Mouse (Mus musculus): ENCODE measurements around the gene Adgrv1. TPM values are rescaled to one million over a fixed set of nuclear protein-coding genes. Genes with fewer than 3 reads are reported as not detected.

The Adgrv1 gene
- polyA plus RNA-seq, 1 experiment from 2014 or later, result 0.66 TPM

DNA sequence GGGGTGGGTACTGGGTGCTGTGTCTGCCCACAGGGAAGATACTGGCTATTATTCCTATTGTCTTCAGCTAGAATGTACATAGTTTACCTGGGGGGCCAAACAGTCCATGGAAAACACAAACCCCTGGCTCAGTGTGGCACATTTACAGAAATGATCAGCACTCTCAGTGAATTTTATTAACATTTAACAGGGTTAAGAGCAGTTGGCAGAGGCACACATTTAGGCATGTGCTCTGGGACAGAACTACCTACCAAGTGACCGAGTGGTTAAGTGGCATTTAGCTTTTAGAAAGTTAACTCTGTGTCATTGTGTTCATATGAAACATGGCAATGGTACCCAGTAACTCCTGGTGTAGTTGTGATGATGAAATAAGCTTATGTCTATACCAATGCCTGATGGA lies 304.8 kb downstream of the Adgrv1 start:
- 75% methylated on average over 1 of the region's 1 CpGs for WGBS
- no peaks in the 10 kb centered on the region for H3K36me3 ChIP-seq
- H3K27me3 ChIP-seq (replicated peaks), result no peaks in the 10 kb centered on the region
- H3K4me2 ChIP-seq, result no peak overlapping the region
- no peak for ATAC-seq (ENCODE audit: extremely low read depth, insufficient number of reproducible peaks, low FRiP score, low TSS enrichment)
- H3K4me3 ChIP-seq, result no peak overlapping the region
- H3K9me3 ChIP-seq, result no peaks in the 10 kb centered on the region
- no peak overlapping the region for H3K9ac ChIP-seq
- H3K4me1 ChIP-seq, result peaks cover 8% of the 10 kb centered on the region; the same call in 1 of the 2 replicates
- no peak overlapping the region for H3K27ac ChIP-seq (replicated peaks)

DNA sequence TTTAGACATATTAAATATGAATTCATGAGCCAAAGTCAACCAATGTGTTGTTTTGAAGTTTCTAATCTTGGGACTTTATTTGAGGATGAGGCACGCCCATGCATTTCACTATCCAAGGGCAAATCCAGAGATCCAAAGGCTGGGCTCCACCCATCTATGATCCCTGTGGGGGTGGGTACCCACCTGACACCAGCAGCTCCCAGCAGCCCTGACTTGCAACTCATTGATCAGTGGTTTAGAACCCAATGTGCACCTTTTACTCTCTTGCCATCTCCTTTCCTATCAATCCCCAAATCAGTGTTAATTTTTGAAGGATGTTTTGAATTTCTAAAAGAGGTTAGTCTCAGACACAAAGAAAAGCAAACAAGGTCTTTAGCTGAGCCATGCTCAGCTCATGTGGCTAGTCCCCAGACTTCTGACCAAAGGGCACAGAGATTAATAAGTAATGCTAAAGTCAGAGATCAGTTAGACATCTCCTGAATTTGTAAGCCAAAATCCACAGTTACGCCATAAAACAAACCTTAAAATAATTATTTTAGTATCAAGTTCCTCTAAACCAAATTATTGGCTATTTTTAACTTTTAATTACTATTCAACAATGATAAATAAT lies 307.2 kb downstream of the Adgrv1 start:
- ATAC-seq (ENCODE audit: extremely low read depth, insufficient number of reproducible peaks, low FRiP score, low TSS enrichment), result no peak
- WGBS, result 82% methylated on average over 2 of the region's 2 CpGs
- H3K9ac ChIP-seq, result no peak overlapping the region
- no peak overlapping the region for H3K4me2 ChIP-seq
- no peak overlapping the region for H3K27ac ChIP-seq (replicated peaks)
- H3K36me3 ChIP-seq, result no peaks in the 10 kb centered on the region
- H3K27me3 ChIP-seq (replicated peaks), result no peaks in the 10 kb centered on the region
- no peaks in the 10 kb centered on the region for H3K4me1 ChIP-seq
- no peak overlapping the region for H3K4me3 ChIP-seq
- H3K9me3 ChIP-seq, result no peaks in the 10 kb centered on the region

GRCm38 (mm10) chr13:81323546-81324316 lies 309.2 kb downstream of the Adgrv1 start:
- Histone ChIP-seq H3K4me1 (peaks cover under 1% of the 10 kb centered on the region; the same call in 1 of the 2 replicates), H3K27me3 (replicated peaks) (no peaks in the 10 kb centered on the region), H3K27ac (replicated peaks) (no peak overlapping the region), H3K9me3 (no peaks in the 10 kb centered on the region), H3K4me2 (no peak overlapping the region), H3K9ac (no peak overlapping the region), H3K4me3 (no peak overlapping the region), H3K36me3 (no peaks in the 10 kb centered on the region)
- ATAC-seq (ENCODE audit: extremely low read depth, insufficient number of reproducible peaks, low FRiP score, low TSS enrichment), result no peak
- 77% methylated on average over 3 of the region's 3 CpGs for WGBS

DNA sequence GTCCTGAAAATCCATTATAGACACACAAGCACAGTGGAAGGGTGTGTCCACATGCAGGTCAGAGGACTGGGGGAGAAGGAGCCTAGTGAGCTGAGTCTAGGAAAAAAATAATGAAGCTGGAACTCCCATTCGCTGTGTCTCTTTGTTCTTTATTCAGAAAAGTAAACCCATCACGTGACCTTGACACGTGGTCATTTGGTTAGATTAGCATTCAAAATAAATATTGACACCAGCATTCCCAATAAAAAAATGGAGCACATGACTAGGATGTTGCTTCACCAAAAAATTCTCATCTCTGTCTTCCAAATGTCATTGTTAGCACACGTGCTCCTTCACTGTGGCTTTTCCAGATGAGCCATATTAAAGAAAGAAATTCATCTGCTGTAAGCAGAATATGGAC lies 316.4 kb downstream of the Adgrv1 start:
- H3K4me2 ChIP-seq, result no peak overlapping the region
- no peak for ATAC-seq (ENCODE audit: extremely low read depth, insufficient number of reproducible peaks, low FRiP score, low TSS enrichment)
- H3K27ac ChIP-seq (replicated peaks), result no peak overlapping the region
- no peaks in the 10 kb centered on the region for H3K9me3 ChIP-seq
- no peaks in the 10 kb centered on the region for H3K36me3 ChIP-seq
- WGBS, result 78% methylated on average over 4 of the region's 4 CpGs
- H3K9ac ChIP-seq, result no peak overlapping the region
- no peaks in the 10 kb centered on the region for H3K27me3 ChIP-seq (replicated peaks)
- H3K4me1 ChIP-seq, result peaks cover 30% of the 10 kb centered on the region
- no peak overlapping the region for H3K4me3 ChIP-seq

DNA sequence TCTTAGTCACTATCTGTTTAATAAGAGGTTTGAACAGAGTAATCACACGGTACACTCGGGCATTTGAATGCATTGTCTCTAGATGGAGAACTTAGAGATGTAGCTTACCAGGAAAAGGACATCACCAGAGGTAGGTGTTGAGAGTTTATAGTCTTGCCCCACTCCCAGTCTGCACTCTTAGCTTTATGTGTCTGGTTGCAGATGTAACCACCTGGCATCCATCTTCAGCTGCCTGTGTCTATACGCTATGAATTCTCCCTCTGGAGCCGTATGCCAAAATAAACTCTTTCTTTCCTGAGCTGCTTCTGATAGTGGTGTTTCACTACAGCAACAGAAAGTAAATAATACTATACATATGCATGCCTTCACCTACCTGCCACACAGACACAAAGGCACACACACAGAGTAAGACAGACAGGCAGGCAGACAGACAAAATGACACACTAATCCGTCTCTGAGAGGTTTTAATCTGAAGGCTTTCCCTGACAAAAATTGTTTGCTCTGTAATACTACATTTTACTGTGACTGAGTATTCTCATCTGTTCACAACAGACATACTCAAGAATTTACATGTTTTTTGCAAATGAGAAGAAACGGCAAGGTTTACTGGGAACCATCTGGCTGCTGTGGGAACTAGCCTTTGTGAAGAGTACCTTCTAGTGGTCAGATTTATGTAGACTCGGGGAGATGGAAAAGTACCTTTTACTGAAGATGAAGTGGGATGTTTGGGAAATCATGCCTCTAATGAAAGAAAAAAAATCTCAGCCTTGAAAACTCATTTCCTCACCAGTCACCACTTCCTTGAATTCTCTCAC lies 318.4 kb downstream of the Adgrv1 start:
- 43% methylated on average over 7 of the region's 7 CpGs for WGBS
- H3K4me2 ChIP-seq, result 0 out of 2 replicates have a peak overlapping the region, but pooled peaks have one; percentile 16
- H3K4me1 ChIP-seq, result peaks cover 30% of the 10 kb centered on the region
- peak overlapping the region; percentile 24; the same call in 1 of the 2 replicates for H3K9ac ChIP-seq
- no peaks in the 10 kb centered on the region for H3K36me3 ChIP-seq
- H3K27me3 ChIP-seq (replicated peaks), result no peaks in the 10 kb centered on the region
- peak overlapping the region; percentile 58; the same call in 1 of the 2 replicates for H3K27ac ChIP-seq (replicated peaks)
- no peak overlapping the region for H3K4me3 ChIP-seq
- no peaks in the 10 kb centered on the region for H3K9me3 ChIP-seq
- ATAC-seq (ENCODE audit: extremely low read depth, insufficient number of reproducible peaks, low FRiP score, low TSS enrichment), result no peak

DNA sequence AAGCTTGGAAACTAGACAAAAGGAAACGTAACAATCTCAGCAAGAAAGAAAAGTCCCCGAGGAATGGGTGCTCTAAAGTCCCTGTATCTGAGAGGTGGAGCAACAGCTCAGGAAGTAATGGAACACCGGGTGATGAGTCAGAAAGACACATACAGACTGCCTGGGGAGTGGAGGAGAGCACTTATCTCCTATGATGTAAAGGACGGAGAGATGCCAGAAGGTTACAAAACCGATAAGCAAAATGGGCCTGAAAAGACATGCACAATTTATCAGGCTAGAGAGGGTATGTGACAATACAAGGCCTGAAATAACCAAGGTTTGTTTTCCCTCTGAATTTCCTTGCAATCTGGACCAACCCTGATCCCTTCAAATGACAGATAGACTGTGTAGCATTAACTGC lies 320.8 kb downstream of the Adgrv1 start:
- Histone ChIP-seq H3K36me3 (no peaks in the 10 kb centered on the region), H3K4me1 (peaks cover 24% of the 10 kb centered on the region), H3K9ac (no peak overlapping the region), H3K27ac (replicated peaks) (no peak overlapping the region), H3K9me3 (no peaks in the 10 kb centered on the region), H3K4me2 (no peak overlapping the region), H3K4me3 (no peak overlapping the region), H3K27me3 (replicated peaks) (no peaks in the 10 kb centered on the region)
- WGBS, result 23% methylated on average over 5 of the region's 5 CpGs
- no peak for ATAC-seq (ENCODE audit: extremely low read depth, insufficient number of reproducible peaks, low FRiP score, low TSS enrichment)

DNA sequence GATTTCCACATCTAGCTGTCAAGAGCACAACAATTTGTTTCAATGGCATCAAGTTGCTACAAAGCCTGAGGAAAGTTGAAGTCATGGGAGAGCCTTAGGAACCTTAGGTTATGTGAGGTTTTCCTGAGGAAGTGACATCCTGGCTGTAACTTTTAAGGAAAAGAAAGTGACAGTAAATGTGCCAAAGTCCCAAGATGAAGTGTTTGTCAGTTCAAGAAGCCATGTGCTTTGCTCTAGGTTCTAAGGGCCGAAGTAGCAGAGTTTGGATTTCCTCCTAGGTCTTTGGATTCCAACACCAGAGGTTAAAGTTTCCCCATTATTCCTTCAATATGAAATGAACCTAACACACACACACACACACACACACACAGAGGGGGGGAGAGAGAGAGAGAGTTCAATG lies 332.1 kb downstream of the Adgrv1 start:
- 67% methylated on average over 1 of the region's 1 CpGs for WGBS
- no peaks in the 10 kb centered on the region for H3K36me3 ChIP-seq
- no peaks in the 10 kb centered on the region for H3K27me3 ChIP-seq (replicated peaks)
- no peak overlapping the region for H3K4me3 ChIP-seq
- H3K9me3 ChIP-seq, result no peaks in the 10 kb centered on the region
- no peak overlapping the region for H3K9ac ChIP-seq
- H3K4me1 ChIP-seq, result 0 out of 2 replicates have a peak, but pooled peaks cover 2% of the 10 kb centered on the region
- no peak overlapping the region for H3K4me2 ChIP-seq
- ATAC-seq (ENCODE audit: extremely low read depth, insufficient number of reproducible peaks, low FRiP score, low TSS enrichment), result no peak
- no peak overlapping the region for H3K27ac ChIP-seq (replicated peaks)

DNA sequence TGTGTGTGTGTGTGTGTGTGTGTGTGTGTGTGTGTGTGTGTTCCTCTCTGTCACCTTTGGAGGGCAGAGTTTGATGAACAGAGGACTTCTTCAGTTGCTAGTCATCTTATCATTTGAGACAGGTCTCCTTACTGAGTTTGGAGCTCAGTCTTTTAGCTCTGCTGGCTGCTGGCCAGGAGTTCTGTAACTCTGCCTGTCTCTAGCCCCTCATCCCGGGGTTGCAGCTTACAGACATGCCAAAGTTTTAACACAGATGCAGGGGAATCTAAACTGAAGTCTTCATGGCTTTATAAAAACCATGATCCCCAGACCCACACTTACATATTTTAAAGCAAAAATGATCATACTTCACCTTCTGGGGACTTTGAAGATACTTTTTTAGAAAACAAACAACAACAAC lies 338.8 kb downstream of the Adgrv1 start:
- ATAC-seq (ENCODE audit: extremely low read depth, insufficient number of reproducible peaks, low FRiP score, low TSS enrichment), result no peak
- H3K9ac ChIP-seq, result no peak overlapping the region
- no peak overlapping the region for H3K4me2 ChIP-seq
- no peak overlapping the region for H3K27ac ChIP-seq (replicated peaks)
- H3K4me3 ChIP-seq, result no peak overlapping the region
- H3K9me3 ChIP-seq, result no peaks in the 10 kb centered on the region
- H3K36me3 ChIP-seq, result no peaks in the 10 kb centered on the region
- 32% methylated on average over 1 of the region's 1 CpGs for WGBS
- H3K27me3 ChIP-seq (replicated peaks), result no peaks in the 10 kb centered on the region
- H3K4me1 ChIP-seq, result no peaks in the 10 kb centered on the region

GRCm38 (mm10) chr13:81282193-81282592 lies 350.8 kb downstream of the Adgrv1 start:
- H3K4me1 ChIP-seq, result no peaks in the 10 kb centered on the region
- H3K27me3 ChIP-seq (replicated peaks), result no peaks in the 10 kb centered on the region
- peaks cover 4% of the 10 kb centered on the region; the same call in 1 of the 2 replicates for H3K9me3 ChIP-seq
- no peak overlapping the region for H3K9ac ChIP-seq
- H3K4me2 ChIP-seq, result no peak overlapping the region
- WGBS, result 75% methylated on average over 6 of the region's 6 CpGs
- no peak for ATAC-seq (ENCODE audit: extremely low read depth, insufficient number of reproducible peaks, low FRiP score, low TSS enrichment)
- no peak overlapping the region for H3K27ac ChIP-seq (replicated peaks)
- H3K4me3 ChIP-seq, result no peak overlapping the region
- no peaks in the 10 kb centered on the region for H3K36me3 ChIP-seq

DNA sequence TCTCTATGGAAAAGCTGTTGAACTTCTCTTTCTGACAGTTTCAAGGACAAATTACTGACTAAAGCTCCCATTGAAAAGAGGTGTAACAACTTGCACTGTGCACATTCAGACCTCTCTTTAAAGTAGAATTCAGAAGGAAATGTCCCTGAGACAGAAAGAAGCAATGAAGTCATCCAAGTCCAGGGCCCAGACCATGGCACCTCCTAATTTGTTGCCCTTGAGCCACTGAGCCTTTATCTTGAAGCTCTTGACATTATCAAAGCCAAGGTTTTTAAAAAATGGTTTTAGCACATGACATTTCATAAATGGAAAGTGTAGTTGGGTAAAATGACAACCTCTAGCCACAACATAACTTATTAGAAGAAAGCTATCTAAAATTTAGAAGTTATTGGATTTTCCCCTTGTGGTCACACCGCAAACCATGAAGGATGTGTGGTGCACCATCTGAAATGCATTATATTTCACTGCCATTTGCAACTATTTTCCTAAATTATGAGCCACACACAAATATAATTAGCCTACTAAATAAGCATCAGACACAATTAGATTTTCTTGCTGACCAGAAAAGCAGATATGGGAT lies 352.2 kb downstream of the Adgrv1 start:
- WGBS, result 83% methylated on average over 1 of the region's 1 CpGs
- Histone ChIP-seq H3K9me3 (no peaks in the 10 kb centered on the region), H3K27ac (replicated peaks) (no peak overlapping the region), H3K36me3 (no peaks in the 10 kb centered on the region), H3K27me3 (replicated peaks) (no peaks in the 10 kb centered on the region), H3K9ac (no peak overlapping the region), H3K4me1 (no peaks in the 10 kb centered on the region), H3K4me3 (no peak overlapping the region), H3K4me2 (no peak overlapping the region)
- no peak for ATAC-seq (ENCODE audit: extremely low read depth, insufficient number of reproducible peaks, low FRiP score, low TSS enrichment)

DNA sequence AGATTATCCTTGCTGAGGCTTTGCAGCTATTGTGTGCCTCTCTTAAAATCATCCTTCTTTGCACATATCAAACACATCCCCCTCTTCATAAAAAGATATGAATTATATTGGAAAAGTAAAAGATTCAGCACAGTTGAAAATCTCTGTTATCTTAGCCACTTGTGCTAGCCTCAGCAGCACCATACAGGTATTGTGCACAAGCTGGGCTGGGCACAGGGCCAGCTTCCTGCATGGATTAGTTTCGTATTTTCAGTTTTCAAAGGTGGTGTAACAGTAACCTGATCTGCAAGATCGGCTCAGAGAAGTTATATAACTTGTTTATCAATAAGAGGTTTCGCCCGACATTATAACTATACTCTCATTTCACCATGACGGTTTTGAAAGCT lies 353.6 kb downstream of the Adgrv1 start:
- Histone ChIP-seq H3K36me3 (no peaks in the 10 kb centered on the region), H3K4me3 (no peak overlapping the region), H3K27me3 (replicated peaks) (no peaks in the 10 kb centered on the region), H3K27ac (replicated peaks) (no peak overlapping the region), H3K4me2 (no peak overlapping the region), H3K9me3 (no peaks in the 10 kb centered on the region), H3K9ac (no peak overlapping the region), H3K4me1 (no peaks in the 10 kb centered on the region)
- WGBS, result 66% methylated on average over 5 of the region's 5 CpGs
- ATAC-seq (ENCODE audit: extremely low read depth, insufficient number of reproducible peaks, low FRiP score, low TSS enrichment), result no peak

Data from heart, embryonic 13.5 days (tissue).